Mouse (Mus musculus) limb, embryonic 10.5 days (tissue): ENCODE measurements around the gene Ccdc57. TPM values are rescaled to one million over a fixed set of nuclear protein-coding genes. Genes with fewer than 3 reads are reported as not detected.

Source experiments
- DNase-seq: peaks from one replicate; pipeline ENCODE4 v3.0.0-alpha.2; 2017; ENCODE audit warnings: low spot score
- H3K27ac ChIP-seq: fragments of 300-500 bp; sonication (generic); 2 replicates; pipeline ENCODE4 v1.5.1; 2016; ENCODE audit warnings: mild to moderate bottlenecking
- H3K27me3 ChIP-seq: fragments of 300-500 bp; sonication (generic); 2 replicates; pipeline ENCODE4 v1.6.1; 2016; ENCODE audit warnings: low read depth, mild to moderate bottlenecking; ENCODE audit not compliant: poor library complexity, severe bottlenecking
- H3K36me3 ChIP-seq: fragments of 300-500 bp; sonication (generic); 2 replicates; pipeline ENCODE4 v1.6.1; 2016; ENCODE audit warnings: mild to moderate bottlenecking, moderate library complexity
- H3K4me1 ChIP-seq: fragments of 300-500 bp; sonication (generic); 2 replicates; pipeline ENCODE4 v1.6.1; 2016
- H3K4me3 ChIP-seq: fragments of 300-500 bp; sonication (generic); 2 replicates; pipeline ENCODE4 v1.5.1; 2016; ENCODE audit warnings: mild to moderate bottlenecking, moderate library complexity
- H3K9me3 ChIP-seq: fragments of 300-500 bp; sonication (generic); replicated peaks from 2 replicates; pipeline ENCODE4 v1.6.1; 2016; ENCODE audit warnings: mild to moderate bottlenecking
- WGBS: fragments of 180-500 bp; shearing (Covaris S2); methylation state at CpG from one replicate; pipeline ENCODE4 v1.1.7; 2016; 5-methylcytosine and 5-hydroxymethylcytosine counted together
- polyA plus RNA-seq: library from polyadenylated mRNA; unstranded; fragments of >200 nt; fragmentation: Nextera tagmentation; extraction: Ambion mirVana; gene quantifications from 2 replicates; pipeline ENCODE4 v1.2.1, GENCODE M21; 2016

Ccdc57 gene
- 7.0 and 7.2 TPM in 2 replicates for polyA plus RNA-seq

DNA sequence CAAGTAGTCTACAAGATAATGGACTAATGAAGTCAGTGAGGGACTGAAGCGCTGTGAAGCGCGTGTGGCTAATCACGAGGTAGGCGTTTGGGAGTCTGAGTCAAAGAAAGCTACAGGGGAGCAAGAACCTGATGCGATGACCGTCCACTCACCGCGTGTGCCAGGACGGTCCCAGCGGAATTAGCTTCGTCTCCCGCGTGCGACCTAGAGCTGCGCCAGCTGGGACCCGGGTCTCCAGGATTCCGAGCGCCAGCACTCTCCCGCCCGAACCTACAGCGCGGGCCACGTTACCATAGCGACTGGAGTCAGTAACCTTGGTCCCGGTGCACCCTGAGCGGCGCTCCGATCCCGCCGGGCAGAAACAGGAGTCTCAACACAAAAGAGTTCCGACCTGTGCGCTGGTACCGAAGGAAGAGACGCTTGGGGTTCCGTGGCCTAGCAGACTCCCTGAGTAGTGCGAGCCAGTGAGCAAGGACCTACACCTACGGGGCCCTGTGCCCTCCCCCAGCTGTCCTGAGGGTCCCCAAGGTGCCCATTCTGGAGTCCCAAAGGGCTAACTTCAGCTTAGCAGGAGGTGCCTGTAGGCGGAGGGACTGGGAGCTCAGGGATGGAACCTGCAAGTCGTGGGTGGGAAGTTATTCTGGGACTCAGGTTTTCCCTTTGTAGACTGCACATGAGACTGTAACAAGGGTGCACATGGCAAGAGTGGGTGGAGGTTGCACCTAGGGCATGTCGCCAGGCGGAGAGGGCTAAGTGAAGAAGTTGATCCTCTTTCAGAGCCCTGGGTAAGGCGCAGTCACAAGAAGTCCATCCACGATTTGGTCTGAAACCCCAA is at the start of gene Ccdc57:
TSS of gene Ccdc57 (minus strand) at position 309 of the 835 bp plus-strand sequence.
- H3K4me3 ChIP-seq: peak within 1 kb of the TSS; percentile 75
- WGBS: 10% methylated on average over 44 of the region's 44 CpGs
- no peaks in the 10 kb centered on the region for H3K9me3 ChIP-seq
- peak; percentile 95 for DNase-seq
- peaks cover 10% of the 10 kb centered on the region for H3K36me3 ChIP-seq
- peaks cover 10% of the 10 kb centered on the region for H3K4me1 ChIP-seq
- H3K27me3 ChIP-seq: no peaks in the 10 kb centered on the region
- H3K27ac ChIP-seq: peak within 1 kb of the TSS; percentile 90

DNA sequence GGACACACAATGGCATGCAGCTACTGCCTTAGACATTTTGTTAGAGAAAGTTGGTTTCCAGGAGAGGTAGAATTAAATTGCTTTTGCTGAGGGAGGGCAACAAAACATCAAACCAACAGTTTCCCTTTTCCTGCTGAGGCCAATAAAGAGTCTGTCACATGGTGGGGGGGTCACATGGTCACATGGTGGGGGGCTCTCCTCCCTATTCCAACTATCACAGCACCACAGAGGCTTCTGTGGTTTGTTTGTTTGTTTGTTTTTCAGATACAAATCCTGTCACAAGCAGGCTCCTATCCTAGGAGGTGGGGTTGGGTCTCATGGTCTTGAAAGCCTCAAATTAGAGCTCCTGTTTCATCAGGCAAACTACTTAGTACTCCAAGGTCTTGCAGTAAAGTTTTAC is 49.8 kb upstream of the Ccdc57 start:
- no peak for DNase-seq
- Histone ChIP-seq H3K27me3 (no peaks in the 10 kb centered on the region), H3K4me1 (no peaks in the 10 kb centered on the region), H3K4me3 (no peak overlapping the region), H3K27ac (no peak overlapping the region), H3K36me3 (peaks cover 99% of the 10 kb centered on the region), H3K9me3 (no peaks in the 10 kb centered on the region)

DNA sequence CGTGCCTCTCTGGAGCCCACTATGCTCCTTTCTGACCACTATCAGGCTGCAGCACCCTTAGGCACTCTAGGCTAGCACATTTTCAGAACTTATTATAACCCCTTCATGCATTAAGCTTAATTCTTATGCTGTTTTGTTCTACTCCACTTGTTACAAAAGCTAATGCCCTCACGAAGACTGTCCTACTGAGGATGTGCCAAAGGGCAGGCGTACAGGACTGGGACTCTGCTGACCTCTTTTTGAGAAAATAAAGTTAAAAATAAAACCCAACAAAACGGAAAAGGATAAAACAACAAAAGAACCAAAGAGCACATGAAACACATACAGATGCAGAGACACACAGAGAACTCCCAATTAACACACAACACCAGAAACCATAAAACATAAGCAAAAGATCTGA is 49.0 kb upstream of the Ccdc57 start:
- H3K27me3 ChIP-seq: no peaks in the 10 kb centered on the region
- no peak overlapping the region for H3K4me3 ChIP-seq
- DNase-seq: no peak
- H3K36me3 ChIP-seq: peaks cover 99% of the 10 kb centered on the region
- no peaks in the 10 kb centered on the region for H3K4me1 ChIP-seq
- H3K27ac ChIP-seq: no peak overlapping the region
- no peaks in the 10 kb centered on the region for H3K9me3 ChIP-seq
- WGBS: 93% methylated on average over 4 of the region's 4 CpGs

DNA sequence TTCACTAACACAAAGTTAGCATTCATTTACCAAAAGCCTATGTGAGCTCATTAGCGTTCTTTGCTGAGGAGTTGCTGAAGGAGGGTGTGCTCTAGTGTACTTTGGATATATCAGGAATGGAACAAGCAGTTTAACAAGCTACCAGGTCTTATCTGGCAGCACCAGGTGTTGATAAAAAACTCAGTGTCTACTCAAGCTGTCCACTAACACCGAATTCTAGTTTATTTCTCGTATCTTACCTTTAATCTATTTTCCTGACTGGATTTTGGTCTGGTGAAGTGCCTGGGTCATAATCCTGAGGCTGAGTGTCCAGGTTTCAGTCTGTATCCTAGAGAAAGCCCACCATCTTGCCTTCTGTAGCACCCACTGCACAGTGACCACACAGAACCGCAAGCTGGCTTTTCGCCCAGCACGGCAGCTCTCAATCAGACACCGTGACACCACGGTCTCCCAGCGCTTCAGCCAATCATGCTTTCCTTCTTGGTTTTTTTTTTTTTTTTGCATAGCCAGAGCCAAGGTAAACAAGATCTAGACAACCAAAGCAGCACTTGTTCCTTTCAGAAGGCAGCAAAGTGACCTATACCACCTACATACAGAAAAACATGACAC is 47.9 kb upstream of the Ccdc57 start:
- Histone ChIP-seq H3K4me1 (no peaks in the 10 kb centered on the region), H3K27me3 (no peaks in the 10 kb centered on the region), H3K27ac (no peak overlapping the region), H3K4me3 (no peak overlapping the region), H3K9me3 (no peaks in the 10 kb centered on the region), H3K36me3 (peaks cover 99% of the 10 kb centered on the region)
- WGBS: 95% methylated on average over 9 of the region's 9 CpGs
- DNase-seq: no peak

DNA sequence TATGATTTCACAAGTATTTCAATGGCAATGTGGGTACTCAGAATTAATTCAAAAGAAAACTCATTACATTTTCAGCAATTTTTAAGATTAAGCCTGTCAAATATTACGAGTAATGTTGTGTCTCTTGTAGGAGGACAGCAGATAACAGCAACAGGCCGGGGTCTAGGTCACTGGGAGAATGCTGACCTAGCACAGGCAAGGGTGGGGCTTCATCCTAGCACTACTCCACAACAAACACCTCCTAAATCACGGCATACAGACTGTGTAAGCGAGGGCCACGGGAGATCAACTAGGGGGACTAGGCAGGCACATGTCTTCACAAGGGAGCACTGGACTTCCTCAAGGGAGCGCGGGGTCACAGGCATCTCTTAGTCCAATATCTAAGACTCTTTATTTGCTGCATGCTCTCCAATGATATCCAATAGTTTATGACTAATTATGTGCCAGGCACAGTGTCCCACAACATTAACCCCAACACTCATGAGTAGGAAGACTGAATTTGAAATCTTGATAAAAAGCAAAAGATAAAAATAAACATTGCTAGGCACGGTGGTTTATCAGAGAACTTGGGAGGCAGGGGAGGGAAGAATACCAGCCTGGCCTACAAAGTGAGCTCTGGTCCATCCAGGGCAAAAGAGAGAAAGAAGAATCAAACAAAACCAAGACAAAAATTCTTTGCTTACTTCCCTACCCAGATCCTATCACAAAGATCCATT is 47.2 kb upstream of the Ccdc57 start:
- no peaks in the 10 kb centered on the region for H3K4me1 ChIP-seq
- DNase-seq: no peak
- H3K27me3 ChIP-seq: no peaks in the 10 kb centered on the region
- H3K27ac ChIP-seq: no peak overlapping the region
- no peaks in the 10 kb centered on the region for H3K9me3 ChIP-seq
- WGBS: 85% methylated on average over 8 of the region's 8 CpGs
- H3K36me3 ChIP-seq: peaks cover 99% of the 10 kb centered on the region
- H3K4me3 ChIP-seq: no peak overlapping the region

DNA sequence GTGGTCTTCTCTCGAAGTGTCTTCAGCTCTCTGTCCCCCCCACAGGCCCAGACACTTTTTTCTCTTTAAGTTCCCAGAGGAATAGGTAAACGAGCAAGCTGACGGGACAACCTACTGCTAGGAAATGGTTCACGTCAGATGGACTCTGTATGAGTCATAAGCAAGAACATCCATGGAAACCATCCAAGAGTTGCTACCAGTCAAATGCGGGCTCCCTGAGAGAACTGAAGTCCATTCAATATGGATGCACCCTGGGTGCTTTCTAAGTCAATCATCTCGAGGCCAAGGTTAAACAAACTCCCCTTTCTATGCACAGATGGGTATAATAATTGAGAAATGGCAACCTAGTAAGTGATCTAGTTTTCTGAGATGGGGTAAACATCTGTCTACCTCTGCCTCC is 40.6 kb upstream of the Ccdc57 start:
- H3K36me3 ChIP-seq: peaks cover 100% of the 10 kb centered on the region
- no peaks in the 10 kb centered on the region for H3K4me1 ChIP-seq
- no peak overlapping the region for H3K27ac ChIP-seq
- WGBS: 89% methylated on average over 6 of the region's 6 CpGs
- DNase-seq: no peak
- H3K27me3 ChIP-seq: no peaks in the 10 kb centered on the region
- H3K9me3 ChIP-seq: no peaks in the 10 kb centered on the region
- no peak overlapping the region for H3K4me3 ChIP-seq

DNA sequence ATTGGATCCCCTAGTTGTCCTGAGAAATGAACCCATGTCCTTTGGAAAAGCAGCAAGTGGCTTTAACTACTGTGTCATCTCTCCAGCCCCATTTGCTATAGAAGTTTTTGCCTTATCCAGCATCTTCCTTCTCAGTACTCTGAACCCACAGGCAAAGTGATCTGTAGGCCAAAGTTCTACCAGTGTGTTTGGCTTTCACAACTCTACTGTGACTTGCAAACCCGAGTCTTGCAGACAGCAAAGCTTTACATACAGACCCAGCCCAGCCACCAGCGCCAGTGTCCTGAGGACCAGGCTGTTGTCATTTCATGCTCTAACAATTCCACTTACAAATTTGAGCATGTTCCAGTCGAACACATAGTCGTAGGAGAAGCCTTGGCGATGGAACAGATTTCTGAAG is 38.6 kb upstream of the Ccdc57 start:
- WGBS: 96% methylated on average over 5 of the region's 5 CpGs
- Histone ChIP-seq H3K27ac (no peak overlapping the region), H3K36me3 (peaks cover 100% of the 10 kb centered on the region), H3K27me3 (no peaks in the 10 kb centered on the region), H3K4me3 (no peak overlapping the region), H3K9me3 (no peaks in the 10 kb centered on the region), H3K4me1 (no peaks in the 10 kb centered on the region)
- no peak for DNase-seq

DNA sequence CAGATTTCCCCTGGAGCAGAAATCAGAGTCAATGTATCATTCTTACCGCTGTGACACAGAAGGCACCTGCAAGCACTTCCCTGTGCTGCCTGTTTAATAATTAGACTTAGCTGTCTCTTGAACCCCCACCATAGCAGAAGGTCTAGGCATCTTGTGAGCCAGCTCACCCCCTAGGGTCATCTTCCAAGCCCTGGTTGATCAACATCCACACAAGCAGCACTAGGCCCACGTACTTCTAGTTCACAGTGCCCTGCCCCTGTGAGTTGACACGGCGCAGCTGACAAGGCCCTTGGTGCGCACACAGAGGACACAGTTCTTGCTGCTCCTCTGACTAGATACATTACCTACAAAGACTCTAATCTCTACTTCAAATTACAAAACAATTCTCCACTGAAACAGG is 37.1 kb upstream of the Ccdc57 start:
- Histone ChIP-seq H3K9me3 (no peaks in the 10 kb centered on the region), H3K27ac (no peak overlapping the region), H3K27me3 (no peaks in the 10 kb centered on the region), H3K4me1 (no peaks in the 10 kb centered on the region), H3K36me3 (peaks cover 100% of the 10 kb centered on the region), H3K4me3 (no peak overlapping the region)
- 95% methylated on average over 5 of the region's 5 CpGs for WGBS
- no peak for DNase-seq

DNA sequence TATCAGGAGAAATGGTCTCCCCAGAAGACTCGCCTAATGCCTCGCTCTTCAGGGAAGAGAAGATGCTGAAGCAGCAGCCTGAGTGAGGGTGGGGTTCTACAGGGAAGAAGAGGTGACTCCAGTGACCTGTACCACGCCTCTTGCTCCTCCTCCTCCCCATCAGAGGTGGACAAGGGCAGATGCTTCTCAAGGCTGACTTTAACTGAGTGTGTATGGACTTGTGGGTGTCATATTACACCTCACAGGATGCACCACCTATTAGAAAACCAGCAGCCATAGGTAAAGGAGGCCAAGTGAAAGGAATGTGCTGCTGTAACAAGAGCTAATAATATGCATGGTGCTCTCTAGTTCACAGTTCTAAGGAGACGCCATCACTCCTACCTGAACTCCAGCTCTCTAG is 32.9 kb upstream of the Ccdc57 start:
- H3K4me3 ChIP-seq: no peak overlapping the region
- no peak for DNase-seq
- H3K27ac ChIP-seq: no peak overlapping the region
- H3K9me3 ChIP-seq: no peaks in the 10 kb centered on the region
- H3K4me1 ChIP-seq: no peaks in the 10 kb centered on the region
- 86% methylated on average over 4 of the region's 4 CpGs for WGBS
- H3K36me3 ChIP-seq: peaks cover 99% of the 10 kb centered on the region
- no peaks in the 10 kb centered on the region for H3K27me3 ChIP-seq

DNA sequence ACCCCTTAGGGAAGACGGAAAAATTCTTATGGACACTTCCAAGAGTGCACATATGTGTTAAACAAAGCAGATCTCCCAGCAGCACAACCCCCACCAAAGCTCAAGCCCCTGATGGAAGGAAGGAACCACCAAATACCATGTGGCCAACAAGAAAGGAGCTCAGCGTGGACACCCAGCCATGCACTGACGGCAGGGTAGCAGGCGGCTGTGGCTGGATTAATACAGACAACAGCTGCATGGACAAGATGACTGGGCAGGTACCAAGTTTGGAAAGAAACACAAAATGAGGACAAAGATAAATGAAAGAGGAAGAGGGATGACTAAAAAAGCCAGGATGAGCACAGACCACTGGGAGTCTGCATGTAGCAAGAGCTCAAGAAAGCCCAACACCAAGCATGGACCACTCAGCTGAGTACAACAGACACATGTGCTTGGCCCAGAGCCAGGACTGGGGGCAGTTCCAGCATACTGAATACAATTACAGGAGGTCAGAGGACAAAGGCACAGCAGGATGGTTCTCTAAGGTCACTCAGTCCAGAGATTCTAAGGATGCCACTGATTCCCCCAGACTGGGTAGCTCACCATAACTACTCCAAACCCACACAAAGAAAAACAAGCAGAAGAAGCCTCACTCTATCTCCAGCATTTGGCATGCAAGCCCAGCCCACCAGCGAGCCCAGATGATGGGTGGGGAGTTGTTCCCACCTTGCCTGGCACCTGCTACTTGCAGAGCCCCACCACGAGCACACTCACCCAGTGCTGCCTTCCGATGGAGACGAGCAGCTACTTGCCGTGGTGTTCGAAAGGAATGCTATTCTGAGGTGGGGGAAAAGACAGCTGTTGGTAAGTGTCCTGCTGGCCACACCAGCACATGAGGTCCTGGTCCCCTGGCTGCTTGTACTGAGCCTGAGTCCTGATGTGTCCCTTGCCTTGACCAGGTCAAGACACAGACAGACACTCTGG is 31.8 kb upstream of the Ccdc57 start:
- Histone ChIP-seq H3K4me1 (no peaks in the 10 kb centered on the region; the same call in 1 of the 2 replicates), H3K27me3 (no peaks in the 10 kb centered on the region), H3K9me3 (no peaks in the 10 kb centered on the region), H3K27ac (no peak overlapping the region), H3K36me3 (peaks cover 99% of the 10 kb centered on the region), H3K4me3 (no peak overlapping the region)
- WGBS: 92% methylated on average over 10 of the region's 10 CpGs
- no peak for DNase-seq

DNA sequence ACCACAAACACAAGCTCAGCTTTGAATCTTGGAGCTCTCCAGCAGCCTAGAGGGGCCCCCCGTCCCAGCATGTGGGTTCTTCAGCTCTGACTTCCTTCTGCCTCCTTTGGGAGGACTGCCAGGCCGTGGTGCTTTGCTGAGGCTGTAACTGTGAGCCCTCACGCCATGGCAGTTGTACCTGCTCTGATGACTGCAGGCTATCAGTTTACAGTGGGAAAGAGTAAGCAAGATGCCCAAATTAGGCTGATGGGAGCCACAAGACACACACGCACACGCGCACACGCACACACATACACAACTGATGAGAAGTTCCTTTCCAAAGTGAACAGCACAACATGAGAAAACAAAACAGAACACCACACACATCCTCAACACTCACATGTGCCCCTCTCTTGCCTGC is 30.2 kb upstream of the Ccdc57 start:
- no peaks in the 10 kb centered on the region for H3K27me3 ChIP-seq
- no peak overlapping the region for H3K4me3 ChIP-seq
- H3K4me1 ChIP-seq: peaks cover 9% of the 10 kb centered on the region; the same call in 1 of the 2 replicates
- H3K27ac ChIP-seq: no peak overlapping the region
- H3K36me3 ChIP-seq: peaks cover 99% of the 10 kb centered on the region
- WGBS: 92% methylated on average over 7 of the region's 7 CpGs
- H3K9me3 ChIP-seq: no peaks in the 10 kb centered on the region
- no peak for DNase-seq

DNA sequence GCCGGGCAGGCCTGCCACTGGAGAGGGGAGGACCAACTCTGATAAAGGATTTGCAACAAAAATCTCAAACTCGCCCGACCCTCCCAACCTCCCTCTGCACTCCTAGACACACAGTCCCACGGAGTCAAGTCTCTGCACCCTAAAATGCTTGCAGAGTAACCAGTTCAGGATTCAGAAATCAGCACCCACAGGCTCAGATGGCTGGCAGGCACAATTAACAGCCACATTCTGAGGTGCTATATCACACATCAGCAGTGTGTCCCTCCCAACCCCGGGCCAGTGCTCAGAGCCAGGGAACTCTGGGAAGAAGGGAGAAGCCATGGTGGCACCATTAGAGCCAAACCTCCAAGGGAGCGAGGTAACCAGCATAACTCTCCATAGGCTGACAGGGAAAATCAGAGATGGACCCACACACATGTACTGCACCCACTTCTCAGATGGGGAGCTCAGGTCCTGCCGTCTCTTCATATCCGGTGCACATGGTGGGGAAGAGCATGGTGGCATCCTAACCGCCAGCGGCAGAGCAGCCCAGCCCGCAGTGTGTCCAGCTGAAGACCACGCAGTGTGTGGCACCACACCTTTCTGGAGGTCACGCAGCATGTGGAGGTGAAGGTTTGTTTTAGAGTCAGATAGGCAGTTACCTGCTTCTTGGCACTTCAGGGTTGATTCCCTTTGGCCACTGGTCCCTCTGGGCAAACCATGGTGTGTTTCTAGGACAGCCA is 29.5 kb upstream of the Ccdc57 start:
- Histone ChIP-seq H3K27me3 (no peaks in the 10 kb centered on the region), H3K4me3 (no peak overlapping the region), H3K36me3 (peaks cover 99% of the 10 kb centered on the region), H3K27ac (no peak overlapping the region), H3K9me3 (no peaks in the 10 kb centered on the region), H3K4me1 (peaks cover 11% of the 10 kb centered on the region; the same call in 1 of the 2 replicates)
- WGBS: 91% methylated on average over 13 of the region's 13 CpGs
- no peak for DNase-seq
